Mouse (Mus musculus) spleen, postnatal 4 days (tissue): ENCODE measurements at regions not wholly inside any gene's neighbourhood (a gene's known extent, or its start where the extent isn't known, plus 50 kb on each side); places are given as distances from the start of the nearest gene placed in this dataset.
A peak's percentile ranks its signal among the peaks of the same experiment; 100 is the strongest.
"Not testable (repeated sequence)": the region's sequence is repeated elsewhere in the genome, so short reads cannot be mapped to it uniquely, and the experiment has no call there.

Experiments
- DNase-seq, 2 experiments: peaks; one replicate each; pipeline ENCODE4 v3.0.0; 2022; ENCODE audit warnings: low spot score in 2 of 2

DNA sequence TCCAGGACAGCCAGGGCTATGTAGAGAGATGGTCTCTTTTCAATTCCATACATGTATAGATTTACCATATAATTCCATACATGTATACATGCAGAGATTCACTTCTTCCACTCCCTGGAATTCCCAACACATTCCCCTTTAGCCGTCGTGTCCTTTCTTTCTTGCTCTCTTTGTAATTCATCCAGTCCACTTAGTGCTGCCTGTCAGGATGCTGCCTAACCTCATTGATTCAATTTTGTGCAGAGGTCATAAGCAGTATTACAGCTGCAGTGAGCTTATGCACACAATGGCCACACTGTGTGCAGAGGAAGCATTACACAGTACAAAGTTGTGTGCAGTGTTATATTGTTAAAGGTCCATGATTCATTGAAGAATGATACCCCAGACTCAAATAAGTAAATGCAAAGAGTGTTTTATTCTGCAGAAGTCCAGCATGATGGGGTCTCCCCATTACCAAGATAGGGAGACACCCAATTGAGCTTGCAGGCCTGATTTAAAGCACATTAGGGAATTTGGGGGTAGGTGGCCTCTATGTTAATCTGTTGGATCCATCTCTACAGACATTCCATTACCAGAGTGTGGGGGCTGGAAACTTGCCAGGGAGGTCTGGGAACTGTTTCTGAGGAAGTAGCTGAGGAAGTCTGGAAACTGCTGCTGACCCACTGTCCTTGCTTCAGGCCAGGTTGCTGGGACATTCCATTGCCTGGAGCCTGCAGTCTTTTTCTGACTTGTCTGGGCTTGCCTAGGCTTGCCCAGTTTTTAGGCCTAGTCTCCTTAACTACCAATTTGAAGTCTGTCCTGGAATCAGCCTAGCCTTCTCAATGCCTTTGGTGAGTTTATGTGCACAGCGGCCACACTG, 72.8 kb downstream of the Fam161a start:
- no peak for DNase-seq

DNA sequence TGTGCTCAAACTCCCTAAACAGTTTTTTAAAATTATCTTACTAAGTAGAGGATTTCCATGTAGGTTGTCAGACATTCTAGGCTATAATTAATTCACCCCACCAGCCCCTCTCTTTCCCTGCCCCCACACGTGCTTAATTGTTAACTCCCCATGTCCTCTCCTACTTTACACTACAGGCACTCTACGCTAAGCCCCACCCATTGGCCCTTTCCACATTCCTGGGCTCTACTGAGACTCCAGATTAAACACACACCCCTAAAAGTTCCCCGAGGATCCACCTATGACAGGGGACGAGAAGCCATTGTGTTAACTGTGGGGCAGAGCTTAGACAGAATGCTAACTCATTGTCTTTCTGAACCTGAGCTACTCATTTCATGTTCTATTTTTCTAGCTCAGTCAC, 74.3 kb downstream of the Fam161a start:
- DNase-seq: no peak

DNA sequence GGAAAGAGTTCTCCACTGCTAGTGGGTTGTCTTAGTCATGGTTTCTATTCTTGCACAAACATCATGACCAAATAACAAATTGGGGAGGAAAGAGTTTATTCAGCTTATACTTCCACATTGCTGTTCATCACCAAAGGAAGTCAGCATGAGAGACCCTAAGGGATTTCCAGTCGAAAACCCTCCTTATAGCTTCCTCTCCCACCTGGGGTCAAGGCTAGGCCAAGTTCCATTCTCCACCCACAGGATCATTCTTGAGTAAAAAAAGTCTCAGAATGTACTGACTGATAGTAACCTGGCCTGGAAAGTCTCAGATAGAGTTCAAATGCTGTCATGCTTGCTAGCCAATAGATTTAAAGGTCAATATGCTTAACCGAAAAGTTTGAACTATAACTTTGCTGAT, 76.5 kb downstream of the Fam161a start:
- not testable (repeated sequence) for DNase-seq

DNA sequence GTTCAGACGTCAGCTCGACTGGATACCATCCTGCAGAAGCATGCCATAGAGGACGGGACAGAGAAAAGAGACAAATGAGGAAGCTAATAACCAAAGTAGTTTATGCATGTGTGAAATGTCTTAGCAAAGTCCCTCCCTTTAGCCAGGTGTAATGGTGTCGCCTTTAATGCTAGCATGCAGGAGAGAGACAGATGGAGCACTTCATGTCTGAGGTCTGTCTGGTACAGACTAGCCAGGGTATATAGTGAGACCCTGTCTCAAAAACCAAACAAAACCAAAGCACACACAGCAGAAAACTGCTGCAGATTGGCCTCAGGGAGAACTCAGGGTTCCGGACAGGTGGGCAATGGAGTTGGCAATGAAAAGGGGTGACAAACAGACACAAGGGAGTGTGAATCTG, 88.0 kb downstream of the Fam161a start:
- no peak for DNase-seq

DNA sequence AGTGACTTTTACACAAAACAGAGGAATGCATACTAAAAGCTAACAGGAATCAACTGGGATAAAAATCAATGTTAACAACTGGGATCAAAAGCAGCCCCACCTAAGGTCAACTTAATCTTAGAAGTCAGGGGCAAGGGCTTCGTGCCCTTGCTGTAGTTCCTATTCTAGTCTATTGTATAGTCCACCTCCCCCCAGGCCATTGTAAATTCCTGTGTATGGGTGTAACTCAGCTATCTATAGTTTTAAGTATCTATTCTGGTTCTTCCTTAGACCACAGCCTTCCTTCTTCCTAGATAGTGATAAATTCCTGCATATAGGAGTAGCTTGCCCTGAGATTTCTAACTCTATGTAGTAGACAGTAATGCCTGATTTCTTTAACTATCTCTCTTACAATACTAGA, 88.4 kb downstream of the Fam161a start:
- not testable (repeated sequence) for DNase-seq

DNA sequence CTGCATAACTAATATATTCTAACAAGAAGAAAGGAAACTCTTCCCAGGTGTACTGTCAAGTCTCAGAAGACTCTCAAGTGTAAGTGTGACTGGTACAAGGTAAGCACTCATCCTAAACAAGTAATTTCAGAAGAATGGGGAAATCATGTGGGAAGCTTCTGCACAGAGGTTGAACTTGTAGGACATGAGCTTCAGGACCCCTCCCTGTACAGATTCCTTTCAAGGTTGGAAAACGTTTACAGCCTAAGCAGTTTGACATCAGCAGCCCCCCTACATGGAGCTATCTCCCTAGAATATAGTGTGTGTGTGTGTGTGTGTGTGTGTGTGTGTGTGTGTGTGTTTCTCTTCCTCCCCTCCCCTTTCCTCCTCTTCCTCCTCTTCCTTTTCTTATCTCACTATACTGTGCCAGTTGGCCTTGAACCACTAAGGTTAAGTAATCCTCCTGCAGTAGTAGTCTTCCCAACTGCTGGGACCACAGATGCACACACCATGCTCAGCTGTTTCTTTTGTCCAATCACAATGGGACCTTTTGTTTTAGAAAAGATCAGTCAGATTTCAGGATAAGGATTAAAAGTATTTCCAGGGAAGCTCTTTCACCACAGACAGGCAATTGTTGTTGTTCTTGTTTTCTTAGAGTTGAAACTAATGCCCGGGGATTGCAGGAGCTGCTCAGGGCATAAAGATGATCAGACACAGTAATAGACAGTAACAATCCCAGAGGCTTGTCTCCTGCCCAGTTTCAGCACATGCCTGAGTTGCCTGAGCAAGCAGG, 89.3 kb downstream of the Fam161a start:
- no peak for DNase-seq

DNA sequence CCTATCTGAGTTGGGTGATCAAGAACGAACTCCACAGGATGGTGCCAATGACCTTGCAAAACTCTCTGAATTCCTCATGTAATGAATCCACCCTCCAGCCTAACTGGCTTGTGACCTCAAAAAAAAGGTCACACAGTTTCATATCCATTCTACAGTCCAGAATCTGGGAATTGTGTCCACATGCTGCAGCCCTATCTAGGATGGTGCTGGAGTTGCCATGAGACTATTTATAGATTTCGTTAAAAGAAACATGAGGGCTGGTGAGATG, 89.8 kb downstream of the Fam161a start:
- DNase-seq: no peak

DNA sequence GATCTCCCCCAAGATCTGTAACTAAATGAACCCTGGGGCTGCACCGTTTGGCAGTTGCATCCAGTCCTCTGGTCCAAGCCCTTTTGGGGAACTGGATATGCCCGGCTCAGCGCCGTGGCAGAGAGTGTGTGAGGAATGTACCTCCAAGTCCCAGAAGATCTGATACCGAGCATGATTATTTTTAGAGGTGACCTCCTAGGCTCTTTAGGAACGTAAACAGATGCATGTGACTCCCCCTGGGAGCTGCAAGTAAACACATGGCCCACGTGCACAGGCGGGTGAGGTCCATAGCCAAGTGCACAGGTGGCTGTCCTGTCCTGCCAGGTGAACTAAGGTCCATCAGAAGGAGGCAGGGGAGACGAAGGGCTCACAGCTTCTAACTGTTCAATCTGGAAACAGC, 107.3 kb downstream of the Fam161a start:
- no peak for DNase-seq

DNA sequence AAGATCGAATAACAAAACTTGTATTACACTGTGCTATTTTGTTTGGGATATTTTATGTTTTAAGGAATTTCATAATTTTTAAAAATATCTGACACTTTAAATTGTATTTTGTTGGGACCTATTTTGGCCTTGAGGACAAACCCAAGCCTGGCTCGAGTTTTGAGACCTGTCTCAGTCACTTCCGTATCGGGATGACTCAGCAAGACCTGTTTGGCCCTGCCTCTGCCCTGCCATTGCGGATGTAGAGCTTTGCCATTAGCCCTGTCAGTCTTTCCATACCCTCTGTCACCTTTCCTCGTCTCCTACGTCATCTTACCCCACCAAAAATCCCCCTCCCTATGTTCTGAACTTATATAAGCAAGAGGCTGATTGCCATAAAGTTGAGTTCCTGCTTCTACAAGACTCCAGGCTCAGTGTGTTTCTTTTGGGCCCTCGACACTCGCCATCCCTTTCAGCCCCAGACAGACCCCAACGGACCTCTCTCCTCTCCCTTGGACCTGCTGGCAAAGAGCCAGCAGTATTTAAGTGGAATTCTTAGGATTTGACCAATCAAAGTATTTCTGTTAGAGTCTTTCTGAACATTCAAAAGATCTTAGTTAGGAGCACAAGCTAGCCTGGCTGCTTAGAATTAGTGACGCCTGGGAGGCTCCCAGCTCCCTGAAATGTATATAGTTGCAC, 113.3 kb downstream of the Fam161a start:
- no peak for DNase-seq

DNA sequence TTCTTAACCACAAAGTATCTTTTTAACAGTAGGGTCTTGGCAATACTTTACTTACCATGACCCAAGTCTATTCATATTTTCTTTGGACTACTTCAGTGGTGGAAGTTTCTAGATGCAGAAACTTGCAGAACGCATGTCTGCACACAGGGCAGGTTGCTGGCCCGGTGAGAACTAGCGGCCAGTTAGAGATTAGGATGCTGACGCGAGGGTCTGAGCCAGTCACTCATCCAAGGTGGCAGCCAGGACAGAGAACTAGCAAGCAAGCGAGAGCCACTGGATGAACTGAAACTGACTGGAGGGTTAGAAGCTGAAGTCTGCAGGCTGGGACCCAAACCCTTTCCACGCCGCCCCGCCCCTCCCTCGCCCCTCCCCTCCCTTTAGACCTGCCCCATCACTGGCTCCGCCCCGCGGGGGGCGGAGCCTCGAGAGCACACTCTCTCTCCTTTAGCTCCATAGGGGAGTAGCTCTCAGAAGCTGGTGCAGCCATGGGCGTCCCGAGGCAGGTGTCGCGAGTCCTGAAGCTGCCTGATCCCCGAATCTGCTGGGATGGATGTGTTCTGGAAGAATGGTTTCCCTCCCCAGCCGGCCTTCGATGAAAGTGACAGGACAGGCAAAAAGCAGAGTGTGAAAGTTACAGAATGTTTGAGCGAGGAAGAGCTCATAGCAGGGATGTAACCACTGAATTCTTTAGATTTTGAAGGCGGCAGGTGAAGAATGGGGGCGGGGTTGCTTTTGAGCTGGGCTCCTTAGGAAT, 117.0 kb downstream of the Fam161a start:
- peak; percentile 15 to 59 for DNase-seq

DNA sequence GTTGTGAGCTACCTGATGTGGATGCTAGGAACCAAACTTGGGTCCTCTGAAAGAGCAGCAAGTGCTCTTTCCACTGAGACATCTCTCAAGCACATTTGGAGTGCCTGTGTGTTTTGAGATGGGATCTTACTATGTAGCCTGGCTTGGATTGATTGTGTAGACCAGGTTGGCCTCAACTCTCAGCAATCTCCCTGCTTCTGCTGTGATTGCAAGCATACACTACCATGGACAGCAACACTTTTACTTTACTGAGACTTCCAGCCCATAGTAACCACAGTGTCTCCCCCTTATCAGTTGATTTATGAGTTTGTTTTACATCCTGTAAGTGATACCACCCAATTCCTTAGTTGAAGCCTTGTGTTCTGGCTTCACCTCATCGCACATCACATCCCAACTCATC, 123.8 kb downstream of the Fam161a start:
- DNase-seq: no peak

DNA sequence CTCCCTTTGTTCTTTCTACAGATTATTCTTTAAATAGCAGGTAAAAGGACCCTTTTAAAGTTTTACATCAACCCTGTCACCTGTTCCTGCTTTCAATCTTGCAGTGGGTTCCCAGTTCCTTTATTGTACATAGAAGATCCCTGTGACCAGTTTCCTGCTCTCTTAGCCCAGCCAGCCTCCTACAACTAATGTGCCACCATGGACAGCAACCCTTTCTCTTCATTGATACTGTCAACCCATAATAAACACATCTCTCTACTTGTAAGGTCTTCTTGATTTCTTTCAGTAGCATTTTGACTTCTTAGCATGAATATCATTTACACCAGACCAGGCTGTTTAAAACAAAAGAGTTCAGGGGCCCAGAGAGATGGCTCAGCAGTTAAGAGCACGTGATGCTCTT, 124.2 kb upstream of the Xpo1 start:
- no peak for DNase-seq

DNA sequence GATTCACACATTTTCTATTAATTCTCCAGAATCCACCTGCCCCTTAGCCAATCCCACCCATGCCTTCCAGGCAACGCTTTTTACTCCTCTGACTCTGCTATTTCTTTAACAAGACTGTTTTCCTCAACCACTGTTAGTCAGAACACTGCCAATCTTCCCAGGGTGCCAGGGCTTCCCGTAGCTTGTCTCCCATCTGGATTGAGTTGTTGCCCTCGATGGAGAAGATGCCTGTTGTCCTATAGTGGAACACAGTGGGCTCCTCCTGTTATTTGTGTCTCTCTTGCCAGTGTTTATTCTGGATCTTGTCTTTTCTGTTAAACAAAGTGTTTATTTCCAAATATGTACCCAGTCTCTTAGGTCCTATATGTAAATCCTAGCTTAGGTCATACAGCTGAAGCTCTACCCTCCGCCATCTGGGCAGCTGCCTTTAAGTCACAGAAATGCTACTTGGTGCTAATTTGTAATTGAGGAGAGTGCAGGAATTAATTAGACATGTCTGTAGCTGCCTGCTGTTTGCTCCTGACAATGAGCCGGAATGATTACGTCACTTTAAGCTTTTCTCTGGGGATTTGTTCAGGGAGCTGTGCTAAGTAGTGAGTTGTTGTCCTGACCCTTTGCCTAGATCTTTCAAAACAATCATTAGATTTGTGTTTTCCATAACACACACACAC, 115.3 kb upstream of the Xpo1 start:
- no peak for DNase-seq

DNA sequence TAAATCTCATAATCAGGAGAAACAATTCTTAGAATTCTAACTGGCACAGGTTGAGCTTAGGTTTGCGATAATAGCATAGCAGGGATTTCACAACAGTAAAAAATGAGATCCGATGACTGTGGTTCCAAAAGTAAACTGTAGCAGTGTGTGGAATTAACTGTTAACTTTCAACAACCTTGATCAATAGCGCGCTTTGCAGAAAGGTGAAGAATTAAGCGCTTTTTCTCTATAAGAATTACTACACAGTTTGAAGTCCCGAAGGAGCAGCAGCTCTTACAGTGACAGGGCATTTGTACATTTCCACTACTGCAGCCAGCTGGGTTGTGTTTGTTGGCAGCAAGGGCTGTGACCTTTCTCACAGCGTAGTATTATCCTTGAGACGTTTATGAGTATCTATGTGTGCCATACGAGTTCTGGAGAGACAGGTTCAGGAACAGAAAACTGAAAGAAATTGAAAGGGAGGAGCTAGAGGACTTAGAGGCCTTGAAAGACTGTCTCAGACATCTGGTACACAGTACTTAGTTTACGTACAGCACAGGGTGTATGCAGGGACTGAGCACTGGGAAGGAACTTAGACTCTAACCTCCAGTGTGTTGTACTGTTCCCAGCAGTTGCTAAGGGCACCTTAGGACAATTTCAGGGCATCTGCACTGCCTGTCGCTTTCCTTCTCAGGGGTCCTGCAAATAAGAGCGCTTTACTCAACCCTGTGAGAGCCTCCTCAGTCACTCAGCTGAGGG, 114.6 kb upstream of the Xpo1 start:
- DNase-seq: no peak

DNA sequence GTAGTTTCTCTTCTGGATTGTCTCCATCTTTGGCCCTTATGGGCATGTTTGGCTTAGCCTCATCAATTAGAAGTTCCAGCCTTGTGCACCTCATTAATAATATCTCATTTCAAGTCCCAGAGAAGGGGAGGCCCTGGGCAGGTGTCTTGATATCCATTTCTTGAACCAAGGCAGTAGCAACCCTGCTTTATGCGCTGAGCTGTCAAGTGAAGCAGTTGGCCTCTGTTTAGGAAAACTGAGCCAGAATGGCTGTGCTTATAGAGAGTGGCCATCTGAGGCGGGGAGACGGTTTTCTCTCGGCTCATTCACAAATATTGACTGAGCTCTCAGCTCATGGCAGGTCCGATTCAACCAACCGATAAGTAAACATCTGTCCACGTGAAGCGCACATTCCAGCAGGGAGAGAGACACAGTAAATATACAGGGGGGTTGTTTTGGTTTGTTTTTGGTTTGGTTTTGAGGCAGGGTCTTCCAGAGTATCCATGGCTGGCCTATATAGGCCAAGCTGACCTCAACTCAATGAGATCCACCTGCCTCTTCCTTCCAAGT, 107.7 kb upstream of the Xpo1 start:
- DNase-seq: no peak

DNA sequence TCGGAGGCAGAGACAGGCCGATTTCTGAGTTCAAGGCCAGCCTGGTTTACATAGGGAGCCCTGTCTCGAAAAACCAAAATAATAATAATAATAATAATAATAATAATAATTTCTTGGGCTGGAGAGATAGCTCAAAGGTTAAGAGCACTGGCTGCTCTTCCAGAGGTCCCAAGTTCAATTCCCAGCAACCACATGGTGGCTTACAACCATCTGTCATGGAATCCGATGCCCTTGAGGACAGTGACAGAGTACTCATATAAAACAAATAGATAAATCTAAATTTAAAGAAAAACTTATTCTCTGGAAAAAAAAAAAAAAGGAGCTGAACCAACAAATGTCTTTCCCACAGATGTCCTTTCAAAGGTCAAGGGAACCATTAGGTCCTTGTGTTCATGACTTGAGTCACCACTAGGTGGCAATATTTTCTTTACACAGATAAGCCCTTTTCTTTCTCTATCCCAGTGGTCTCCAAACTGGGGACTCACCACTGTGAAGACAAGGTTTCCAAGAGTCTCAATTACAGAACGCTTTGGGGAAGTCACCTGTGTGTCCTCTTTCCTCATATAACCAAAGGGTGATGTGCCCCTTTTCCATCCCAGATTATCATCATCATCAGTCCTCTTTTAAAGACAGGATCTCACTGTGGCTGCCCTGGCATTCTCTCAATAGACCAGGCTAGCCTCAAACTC, 106.1 kb upstream of the Xpo1 start:
- no peak for DNase-seq

DNA sequence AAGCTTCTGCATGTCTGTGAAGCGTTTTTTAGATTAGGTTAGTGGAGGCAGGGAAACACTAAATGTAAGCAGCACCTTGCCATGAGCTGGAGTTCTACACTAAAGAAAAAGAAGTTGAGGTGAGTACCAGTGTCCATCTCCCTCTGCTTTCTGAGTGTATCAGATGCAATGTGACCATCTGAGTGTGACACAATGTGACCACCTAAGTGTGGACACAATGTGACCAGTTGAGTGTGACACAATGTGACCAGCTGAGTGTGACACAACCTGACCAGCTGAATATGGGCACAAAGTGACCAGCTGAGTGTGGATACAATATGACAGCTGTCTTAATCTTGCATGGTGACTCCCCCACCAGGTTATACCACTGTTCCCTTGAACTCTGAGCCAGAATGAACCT, 101.0 kb upstream of the Xpo1 start:
- no peak for DNase-seq

DNA sequence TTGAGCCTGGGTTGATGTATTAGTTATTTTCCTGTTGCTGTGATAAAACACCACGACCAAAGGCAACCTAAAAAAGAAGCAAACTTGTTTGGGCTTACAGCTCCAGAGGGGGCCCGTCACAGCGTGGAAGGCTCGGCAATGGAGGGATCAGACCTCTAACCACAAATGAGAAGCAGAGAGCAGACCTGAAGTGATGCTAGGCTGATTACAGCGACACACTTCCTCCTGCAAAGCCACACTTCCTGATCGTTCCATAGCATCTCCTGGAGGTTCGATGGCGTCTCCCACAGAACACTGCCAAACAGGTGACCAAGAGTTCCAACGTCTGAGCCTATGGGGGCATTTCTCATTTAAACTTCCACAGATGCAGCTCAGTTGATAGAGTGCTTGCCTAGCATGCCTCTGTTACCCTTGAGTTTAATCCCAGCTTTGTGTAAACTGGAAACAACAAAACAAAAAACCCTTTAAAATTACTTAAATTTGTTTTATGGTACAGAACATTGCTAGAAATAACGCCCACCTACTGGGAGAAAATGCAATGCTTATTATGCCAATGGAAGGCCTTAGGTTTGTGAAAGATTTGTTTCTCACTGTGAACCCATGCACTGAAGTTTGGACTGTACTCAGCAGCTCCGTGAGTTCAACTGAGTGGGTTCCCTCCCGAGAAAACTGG, 87.2 kb upstream of the Xpo1 start:
- DNase-seq: no peak

DNA sequence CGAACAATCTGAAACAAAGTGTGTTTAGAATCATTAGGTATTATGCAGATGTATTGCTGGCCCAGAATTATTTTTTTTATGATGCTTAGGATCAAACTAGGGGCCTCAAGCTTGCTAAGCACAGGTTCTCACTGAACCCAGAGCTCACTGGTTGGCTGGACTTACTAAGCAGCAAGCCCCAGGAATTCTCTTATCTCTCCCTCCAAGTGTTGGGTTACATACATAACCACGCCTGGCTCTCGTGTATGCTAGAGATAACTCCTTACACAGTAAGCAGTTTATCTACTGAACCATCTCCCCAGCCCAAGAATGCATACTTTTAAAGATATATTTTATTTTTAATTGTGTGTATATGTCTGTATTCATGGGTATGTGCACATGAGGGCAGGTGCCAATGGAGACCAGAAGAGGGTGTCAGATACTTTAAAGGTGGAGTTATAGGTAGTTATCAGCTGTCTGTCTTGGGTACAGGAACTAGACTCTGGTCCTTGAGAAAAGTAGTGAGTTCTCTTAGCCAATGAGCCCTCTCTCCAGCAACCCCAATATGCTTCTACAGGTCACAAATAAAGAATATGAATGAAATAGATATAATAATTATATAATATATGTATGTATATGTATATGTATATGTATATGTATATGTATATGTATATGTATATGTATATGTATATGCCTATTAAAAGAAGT, 86.0 kb upstream of the Xpo1 start:
- no peak for DNase-seq
